ENCODE assay signal across 9 mouse cellular contexts in genomic region chr5:24752175-24752498, GRCm38 (mm10). TPM values are rescaled to one million over a fixed set of nuclear protein-coding genes. Genes with fewer than 3 reads are reported as not detected.
A peak's percentile ranks its signal among the peaks of the same experiment; 100 is the strongest.
DNase-seq lines count a peak whose midpoint lies in the region; ATAC-seq and TF ChIP-seq lines count a peak whose summit lies in the region.
"Had no signal": no experiment of that assay in that cellular context is flagged by ENCODE, and none has a peak within 500 bp of the region (broad histone marks: within the 10 kb centered on the region; RNA-seq: fewer than 3 reads in every experiment).

No protein-coding gene starts in this region.

- no peak for TF ChIP-seq EP300 in lung, postnatal 0 days (IDR thresholded peaks at IDR 0.05)

- peak overlapping the region; percentile 96 for H3K27ac ChIP-seq in lung, postnatal 0 days (ENCODE audit: low read length)
- H3K27ac ChIP-seq in forebrain, embryonic 11.5 days (ENCODE audit: low read depth, low read length): no peak overlapping the region
- peak overlapping the region; percentile 96 for H3K27ac ChIP-seq in limb, embryonic 15.5 days
- peak overlapping the region; percentile 95 for H3K27ac ChIP-seq in stomach, embryonic 14.5 days (ENCODE audit: low read length)

- no peaks in the 10 kb centered on the region for H3K27me3 ChIP-seq in lung, postnatal 0 days (replicated peaks; ENCODE audit: insufficient read depth, low read length)
- no peaks in the 10 kb centered on the region; the same call in 1 of the 2 replicates for H3K27me3 ChIP-seq in forebrain, embryonic 11.5 days (ENCODE audit: control insufficient read depth, insufficient read depth, low read length)
- H3K27me3 ChIP-seq in limb, embryonic 15.5 days: no peaks in the 10 kb centered on the region
- H3K27me3 ChIP-seq in stomach, embryonic 14.5 days (ENCODE audit: control insufficient read depth, insufficient read depth, low read length): no peaks in the 10 kb centered on the region

- WGBS in lung, postnatal 0 days: 0% methylated on average over 2 of the region's 2 CpGs
- WGBS in forebrain, embryonic 11.5 days: 5% methylated on average over 2 of the region's 2 CpGs
- 2% methylated on average over 2 of the region's 2 CpGs for WGBS in limb, embryonic 15.5 days
- WGBS in stomach, embryonic 14.5 days: 0% methylated on average over 2 of the region's 2 CpGs

- peak overlapping the region; percentile 89 for H3K4me2 ChIP-seq in lung, postnatal 0 days (replicated peaks; ENCODE audit: low read depth, low read length)
- peak overlapping the region; percentile 96; the same call in 1 of the 2 replicates for H3K4me2 ChIP-seq in forebrain, embryonic 11.5 days (ENCODE audit: low read depth, low read length, severe bottlenecking)
- peak overlapping the region; percentile 79 for H3K4me2 ChIP-seq in limb, embryonic 15.5 days
- peak overlapping the region; percentile 93 for H3K4me2 ChIP-seq in stomach, embryonic 14.5 days (replicated peaks; ENCODE audit: low read depth, low read length)

- H3K4me1 ChIP-seq in lung, postnatal 0 days (ENCODE audit: insufficient read depth, low read depth, low read length): no peaks in the 10 kb centered on the region; the same call in 1 of the 2 replicates
- H3K4me1 ChIP-seq in forebrain, embryonic 11.5 days (replicated peaks; ENCODE audit: control insufficient read depth, insufficient read depth, low read length): peaks cover 8% of the 10 kb centered on the region; the same call in 1 of the 2 replicates
- peaks cover 31% of the 10 kb centered on the region for H3K4me1 ChIP-seq in limb, embryonic 15.5 days
- H3K4me1 ChIP-seq in stomach, embryonic 14.5 days (ENCODE audit: control insufficient read depth, insufficient read depth, low read length): peaks cover 28% of the 10 kb centered on the region

- peak overlapping the region; percentile 87 for H3K9ac ChIP-seq in lung, postnatal 0 days (replicated peaks; ENCODE audit: low read depth)
- H3K9ac ChIP-seq in forebrain, embryonic 11.5 days (ENCODE audit: low read length): peak overlapping the region; percentile 83; the same call in 1 of the 2 replicates
- no peak overlapping the region; the same call in 1 of the 2 replicates for H3K9ac ChIP-seq in limb, embryonic 15.5 days
- H3K9ac ChIP-seq in stomach, embryonic 14.5 days (replicated peaks; ENCODE audit: low read depth, low read length): peak overlapping the region; percentile 65; the same call in 1 of the 2 replicates

- DNase-seq in lung, postnatal 0 days (ENCODE audit: low spot score): no peak
- no peak for DNase-seq in lung, postnatal 36 days
- no peak for DNase-seq in forebrain, embryonic 11.5 days (ENCODE audit: low spot score)
- DNase-seq in layer of hippocampus, adult 9-10 months (ENCODE audit: low spot score): no peak
- no peak for DNase-seq in left cerebral cortex, postnatal 25 days (ENCODE audit: low spot score in 2 of 2)
- DNase-seq in ovary, adult 18-20 months (ENCODE audit: low spot score): no peak

- H3K4me3 ChIP-seq in lung, postnatal 0 days (ENCODE audit: low read depth, low read length): peak overlapping the region; percentile 58; the same call in 1 of the 2 replicates
- H3K4me3 ChIP-seq in forebrain, embryonic 11.5 days (ENCODE audit: low read depth, low read length): no peak overlapping the region
- H3K4me3 ChIP-seq in limb, embryonic 15.5 days: peak overlapping the region; percentile 54
- 0 out of 2 replicates have a peak overlapping the region, but pooled peaks have one; percentile 53 for H3K4me3 ChIP-seq in stomach, embryonic 14.5 days (ENCODE audit: low read depth, low read length)

- no peaks in the 10 kb centered on the region for H3K9me3 ChIP-seq in lung, postnatal 0 days (ENCODE audit: low read length)
- H3K9me3 ChIP-seq in forebrain, embryonic 11.5 days (ENCODE audit: control insufficient read depth, low read length): no peaks in the 10 kb centered on the region
- no peaks in the 10 kb centered on the region for H3K9me3 ChIP-seq in limb, embryonic 15.5 days
- H3K9me3 ChIP-seq in stomach, embryonic 14.5 days (ENCODE audit: control insufficient read depth, low read depth, low read length): no peaks in the 10 kb centered on the region

- intact Hi-C loops in left cerebral cortex, postnatal 25 days (cut with DNase I): no loop called here

- H3K36me3 ChIP-seq in lung, postnatal 0 days (ENCODE audit: insufficient read depth, low read length): no peaks in the 10 kb centered on the region
- no peaks in the 10 kb centered on the region for H3K36me3 ChIP-seq in forebrain, embryonic 11.5 days (ENCODE audit: control insufficient read depth, insufficient read depth, low read length)
- no peaks in the 10 kb centered on the region for H3K36me3 ChIP-seq in limb, embryonic 15.5 days
- H3K36me3 ChIP-seq in stomach, embryonic 14.5 days (ENCODE audit: control insufficient read depth, insufficient read depth, low read length): no peaks in the 10 kb centered on the region

- no peak for TF ChIP-seq CTCF in lung, postnatal 0 days (IDR thresholded peaks at IDR 0.05)

- ATAC-seq in lung, postnatal 0 days: no peak
- no peak for ATAC-seq in forebrain, embryonic 11.5 days (replicated peaks; ENCODE audit: low FRiP score)
- ATAC-seq in limb, embryonic 15.5 days (ENCODE audit: insufficient number of reproducible peaks, low FRiP score, low TSS enrichment, low read depth): no peak
- peak; percentile 5; the same call in 1 of the 2 replicates for ATAC-seq in stomach, embryonic 14.5 days (ENCODE audit: insufficient number of reproducible peaks, insufficient read depth, low FRiP score, low read depth)

RNA-seq across cellular contexts. Expression of gene Crygn, which starts 5.7 kb away (rescaled TPM):
- polyA plus RNA-seq in lung, postnatal 0 days (2015; fragmentation: Nextera tagmentation; extraction: Ambion mirVana): 5.8 TPM in 2 replicates
- polyA plus RNA-seq in forebrain, embryonic 11.5 days (2014; fragmentation: Nextera tagmentation; extraction: Ambion mirVana): not detected in 2 replicates
- polyA plus RNA-seq in limb, embryonic 15.5 days (2015; fragmentation: Nextera tagmentation; extraction: Ambion mirVana): 2.6 TPM in 1 of 2 replicates, not detected in the other
- polyA plus RNA-seq in stomach, embryonic 14.5 days (2014; fragmentation: Nextera tagmentation; extraction: Ambion mirVana): 3.1 TPM in 1 of 2 replicates, not detected in the other
- total RNA-seq in left cerebral cortex, postnatal 25 days (2021): not detected
- total RNA-seq: adrenal gland, postnatal 10 days had no signal

RNA-seq across cellular contexts. Expression of gene Wdr86, which starts 21.6 kb away (rescaled TPM):
- polyA plus RNA-seq in lung, postnatal 0 days (2015; fragmentation: Nextera tagmentation; extraction: Ambion mirVana): 11.0 and 12.5 TPM in 2 replicates
- polyA plus RNA-seq in forebrain, embryonic 11.5 days (2014; fragmentation: Nextera tagmentation; extraction: Ambion mirVana): 13.6 and 16.1 TPM in 2 replicates
- polyA plus RNA-seq in limb, embryonic 15.5 days (2015; fragmentation: Nextera tagmentation; extraction: Ambion mirVana): 16.8 and 18.4 TPM in 2 replicates
- polyA plus RNA-seq in stomach, embryonic 14.5 days (2014; fragmentation: Nextera tagmentation; extraction: Ambion mirVana): 18.7 and 21.0 TPM in 2 replicates
- total RNA-seq in left cerebral cortex, postnatal 25 days (2021): 1 to 10 TPM in 1 of 2 experiments, under 1 TPM in 1; 0.94 to 1.2 TPM
